Mouse (Mus musculus) small intestine, adult 2 months (tissue): Measurements from ENCODE around the gene Prpf19.

Source experiments
- CTCF ChIP-seq: fragments of 200-500 bp; IDR thresholded peaks from 2 replicates; pipeline ENCODE4 v1.5.1; 2012; ENCODE audit warnings: low read depth, mild to moderate bottlenecking, control low read depth, inconsistent platforms, low read length, moderate library complexity, mixed read lengths; ENCODE audit not compliant: insufficient replicate concordance, insufficient read length; ENCODE audit errors: extremely low read depth
- POLR2A ChIP-seq: fragments of 200-500 bp; IDR thresholded peaks from 2 replicates; pipeline ENCODE4 v1.6.1; 2012; ENCODE audit warnings: low read depth, mild to moderate bottlenecking, control low read depth, inconsistent platforms, low read length, moderate library complexity

GRCm38 (mm10) chr19:10860072-10860497 lies 34.9 kb upstream of the Prpf19 start:
- TF ChIP-seq POLR2A, result no peak
- TF ChIP-seq CTCF, result no peak
